Mouse (Mus musculus) lung, embryonic 14.5 days (tissue): ENCODE results near the gene Sptb. TPM values are rescaled to one million over a fixed set of nuclear protein-coding genes. Genes with fewer than 3 reads are reported as not detected.

Experiments
- ATAC-seq: fragments of 200-750 bp; cut with Nextera tagmentation; 2 replicates; pipeline ENCODE4 v1.8.0; 2017; ENCODE audit warnings: mild to moderate bottlenecking, moderate TSS enrichment, moderate library complexity; ENCODE audit not compliant: insufficient read depth
- DNase-seq: peaks from one replicate; pipeline ENCODE4 v3.0.0-alpha.2; 2015
- H3K27ac ChIP-seq: fragments of 300-500 bp; sonication (generic); 2 replicates; pipeline ENCODE4 v1.5.1; 2014; ENCODE audit warnings: low read depth, mild to moderate bottlenecking, moderate library complexity
- H3K27me3 ChIP-seq: fragments of 300-500 bp; sonication (generic); 2 replicates; pipeline ENCODE4 v1.6.1; 2014; ENCODE audit warnings: low read length, control low read depth; ENCODE audit not compliant: insufficient read depth
- H3K36me3 ChIP-seq: fragments of 300-500 bp; sonication (generic); 2 replicates; pipeline ENCODE4 v1.6.1; 2014; ENCODE audit warnings: control low read depth; ENCODE audit not compliant: insufficient read depth
- H3K4me1 ChIP-seq: fragments of 300-500 bp; sonication (generic); 2 replicates; pipeline ENCODE4 v1.6.1; 2014; ENCODE audit warnings: antibody characterized with exemption, control low read depth; ENCODE audit not compliant: insufficient read depth
- H3K4me2 ChIP-seq: fragments of 300-500 bp; sonication (generic); 2 replicates; pipeline ENCODE4 v1.6.1; 2014; ENCODE audit warnings: mild to moderate bottlenecking
- H3K4me3 ChIP-seq: fragments of 300-500 bp; sonication (generic); 2 replicates; pipeline ENCODE4 v1.5.1; 2014; ENCODE audit warnings: low read depth, low read length
- H3K9ac ChIP-seq: fragments of 300-500 bp; sonication (generic); 2 replicates; pipeline ENCODE4 v1.6.1; 2014
- H3K9me3 ChIP-seq: fragments of 300-500 bp; sonication (generic); 2 replicates; pipeline ENCODE4 v1.6.1; 2016; ENCODE audit warnings: low read depth, low read length, control low read depth
- CTCF ChIP-seq: IDR thresholded peaks from 2 replicates; pipeline ENCODE4 v1.5.1; 2016; ENCODE audit warnings: antibody characterized with exemption, low read depth
- WGBS: fragments of 180-500 bp; shearing (Covaris S2); extraction: QIAGEN DNeasy Blood & Tissue Kit; methylation state at CpG from one replicate; pipeline ENCODE4 v1.1.7; 2014; 5-methylcytosine and 5-hydroxymethylcytosine counted together
- polyA plus RNA-seq: library from polyadenylated mRNA; unstranded; fragments of >200 nt; fragmentation: Nextera tagmentation; extraction: Ambion mirVana; gene quantifications from 2 replicates; pipeline ENCODE4 v1.2.1, GENCODE M21; 2014

The Sptb gene
- polyA plus RNA-seq, 1 experiment from 2014 or later = 1.2 TPM

- H3K9me3 ChIP-seq = no peaks in the 10 kb centered on the region
- H3K27ac ChIP-seq = no peak overlapping the region
- H3K4me2 ChIP-seq = no peak overlapping the region
- WGBS = 90% methylated on average over 8 of the region's 8 CpGs
- no peaks in the 10 kb centered on the region for H3K27me3 ChIP-seq
- ATAC-seq = no peak
- peaks cover 57% of the 10 kb centered on the region for H3K36me3 ChIP-seq
- no peak overlapping the region for H3K4me3 ChIP-seq
- H3K9ac ChIP-seq = no peak overlapping the region
- DNase-seq = no peak
- TF ChIP-seq CTCF = no peak
- H3K4me1 ChIP-seq = no peaks in the 10 kb centered on the region
Observed at GRCm38 (mm10) chr12:76576806-76577205, 133.5 kb downstream of the Sptb start.

DNA sequence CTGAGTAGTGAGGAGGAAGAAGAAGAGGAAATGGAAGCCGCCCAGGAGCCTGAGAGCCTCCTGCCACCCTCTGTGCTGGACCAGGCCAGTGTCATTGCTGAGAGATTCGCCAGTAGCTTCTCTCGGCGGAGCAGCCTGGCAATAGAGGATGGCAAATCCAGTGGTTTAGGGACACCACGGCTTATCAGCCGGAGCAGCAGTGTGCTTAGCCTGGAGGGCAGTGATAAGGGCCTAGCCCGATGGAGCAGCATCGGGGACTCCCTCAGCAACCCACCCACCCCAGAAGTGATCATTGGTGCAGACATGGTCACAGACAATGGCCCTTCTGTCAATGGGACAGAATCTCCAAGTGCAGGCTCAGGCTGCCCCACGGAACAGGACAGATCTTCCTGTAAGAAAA is 134.3 kb downstream of the Sptb start:
- no peak overlapping the region for H3K4me2 ChIP-seq
- no peaks in the 10 kb centered on the region for H3K9me3 ChIP-seq
- no peaks in the 10 kb centered on the region for H3K4me1 ChIP-seq
- no peaks in the 10 kb centered on the region for H3K27me3 ChIP-seq
- TF ChIP-seq CTCF = no peak
- H3K27ac ChIP-seq = no peak overlapping the region
- H3K4me3 ChIP-seq = no peak overlapping the region
- peaks cover 57% of the 10 kb centered on the region for H3K36me3 ChIP-seq
- 92% methylated on average over 9 of the region's 9 CpGs for WGBS
- ATAC-seq (no peak), DNase-seq (no peak)
- no peak overlapping the region for H3K9ac ChIP-seq

GRCm38 (mm10) chr12:76574815-76575214 is 135.5 kb downstream of the Sptb start:
- no peak overlapping the region for H3K4me3 ChIP-seq
- DNase-seq = no peak
- H3K4me1 ChIP-seq = no peaks in the 10 kb centered on the region; the same call in 1 of the 2 replicates
- no peak for ATAC-seq
- no peak for TF ChIP-seq CTCF
- H3K27ac ChIP-seq = no peak overlapping the region
- H3K4me2 ChIP-seq = no peak overlapping the region
- H3K9ac ChIP-seq = no peak overlapping the region
- H3K9me3 ChIP-seq = no peaks in the 10 kb centered on the region
- no peaks in the 10 kb centered on the region for H3K27me3 ChIP-seq
- 89% methylated on average over 6 of the region's 6 CpGs for WGBS
- H3K36me3 ChIP-seq = peaks cover 65% of the 10 kb centered on the region

- no peaks in the 10 kb centered on the region; the same call in 1 of the 2 replicates for H3K4me1 ChIP-seq
- no peak overlapping the region for H3K9ac ChIP-seq
- H3K27me3 ChIP-seq = no peaks in the 10 kb centered on the region
- no peak overlapping the region for H3K4me2 ChIP-seq
- no peak for ATAC-seq
- WGBS = 89% methylated on average over 6 of the region's 6 CpGs
- peaks cover 53% of the 10 kb centered on the region for H3K36me3 ChIP-seq
- no peak for TF ChIP-seq CTCF
- no peak overlapping the region for H3K4me3 ChIP-seq
- no peak for DNase-seq
- H3K9me3 ChIP-seq = no peaks in the 10 kb centered on the region
- no peak overlapping the region for H3K27ac ChIP-seq
Observed at GRCm38 (mm10) chr12:76573381-76573780, 137.0 kb downstream of the Sptb start.

DNA sequence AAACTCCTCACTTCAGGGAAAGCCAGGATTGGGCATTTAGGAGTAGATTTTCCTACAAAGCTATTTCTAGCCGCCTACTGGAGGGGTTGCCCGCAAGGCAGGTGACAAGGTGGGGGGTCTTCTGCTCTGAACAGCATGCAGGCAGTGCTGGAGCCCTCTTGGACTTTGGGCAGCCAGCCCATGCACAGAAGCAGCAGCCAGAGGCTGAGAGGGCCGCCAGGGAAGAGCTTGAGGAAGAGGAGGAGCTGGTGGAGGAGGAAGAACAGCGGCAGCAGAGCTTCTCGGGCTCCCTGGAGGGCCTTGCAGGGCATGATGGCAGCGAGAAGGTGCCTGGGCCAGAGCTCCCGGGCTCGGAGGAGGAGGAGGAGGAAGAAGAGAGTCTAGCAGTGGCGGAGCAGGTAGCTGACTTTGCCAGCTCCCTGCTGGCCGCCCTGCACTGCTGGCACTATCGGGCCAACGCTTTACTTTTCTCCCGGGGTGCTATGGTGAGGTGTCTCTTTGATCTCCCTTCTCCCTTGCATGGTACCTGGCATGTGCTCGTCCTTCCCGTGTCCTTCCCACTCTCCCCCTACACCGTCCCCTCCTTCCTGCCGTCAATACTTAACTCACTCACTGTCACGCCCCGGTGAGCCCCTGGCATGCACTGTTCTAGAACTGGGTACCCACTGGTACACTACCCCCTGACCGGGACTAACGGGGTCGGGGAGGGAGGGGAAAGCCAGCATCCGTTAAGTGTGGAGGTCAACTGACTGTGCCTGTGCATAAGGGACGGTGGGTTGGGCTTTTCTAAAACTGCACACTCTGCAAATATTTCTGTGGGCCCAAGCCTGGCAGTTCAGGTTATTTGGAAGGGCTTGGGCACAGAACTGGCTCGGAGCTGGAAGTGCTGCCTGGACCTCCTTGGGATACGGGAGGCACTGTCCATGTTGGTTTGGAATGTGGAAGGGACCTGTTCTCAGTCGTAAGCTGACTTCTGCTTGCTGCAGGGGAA is 137.8 kb downstream of the Sptb start:
- H3K27ac ChIP-seq = no peak overlapping the region
- ATAC-seq (peak; percentile 41; the same call in 1 of the 2 replicates), DNase-seq (no peak)
- no peaks in the 10 kb centered on the region for H3K9me3 ChIP-seq
- TF ChIP-seq CTCF = no peak
- H3K36me3 ChIP-seq = peaks cover 44% of the 10 kb centered on the region
- no peak overlapping the region for H3K4me3 ChIP-seq
- no peak overlapping the region for H3K9ac ChIP-seq
- WGBS = 71% methylated on average over 27 of the region's 27 CpGs
- no peak overlapping the region for H3K4me2 ChIP-seq
- H3K27me3 ChIP-seq = no peaks in the 10 kb centered on the region
- H3K4me1 ChIP-seq = no peaks in the 10 kb centered on the region; the same call in 1 of the 2 replicates

DNA sequence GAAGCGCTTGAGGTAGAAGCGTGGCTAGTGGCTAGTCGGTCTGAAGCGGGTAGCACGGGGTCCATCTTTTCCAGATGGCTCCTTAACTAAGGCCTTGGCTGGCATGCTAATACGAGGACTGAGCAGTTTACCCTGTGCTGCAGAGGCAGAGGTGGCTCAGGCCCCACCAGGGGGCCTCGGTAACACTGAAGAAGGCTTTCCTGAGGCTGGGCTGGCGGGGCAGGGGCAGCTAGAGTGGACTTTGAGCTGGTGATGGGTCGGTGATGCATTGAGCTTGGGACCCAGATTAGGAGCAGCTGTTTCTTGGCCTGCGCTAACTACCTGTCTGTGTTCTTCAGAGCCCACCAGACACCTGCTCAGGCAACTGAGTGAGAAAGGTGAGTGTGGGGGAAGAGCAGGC is 139.1 kb downstream of the Sptb start:
- TF ChIP-seq CTCF = peak; percentile 24
- WGBS = 82% methylated on average over 10 of the region's 10 CpGs
- Histone ChIP-seq H3K9ac (no peak overlapping the region), H3K9me3 (no peaks in the 10 kb centered on the region), H3K4me3 (no peak overlapping the region), H3K4me2 (no peak overlapping the region), H3K36me3 (peaks cover 41% of the 10 kb centered on the region), H3K4me1 (no peaks in the 10 kb centered on the region; the same call in 1 of the 2 replicates), H3K27me3 (no peaks in the 10 kb centered on the region), H3K27ac (no peak overlapping the region)
- DNase-seq = no peak
- ATAC-seq = no peak

- ATAC-seq = no peak
- H3K9ac ChIP-seq = no peak overlapping the region
Observed at GRCm38 (mm10) chr12:76570221-76570940, 140.0 kb downstream of the Sptb start.

More at GRCm38 (mm10) chr12:76570221-76570940, 140.0 kb downstream of the Sptb start:
- H3K4me3 ChIP-seq = no peak overlapping the region
- WGBS = 59% methylated on average over 9 of the region's 9 CpGs
- H3K27me3 ChIP-seq = no peaks in the 10 kb centered on the region
- no peak overlapping the region for H3K4me2 ChIP-seq
- no peak for TF ChIP-seq CTCF
- peaks cover 41% of the 10 kb centered on the region for H3K36me3 ChIP-seq
- H3K9me3 ChIP-seq = no peaks in the 10 kb centered on the region
- peak; percentile 44 for DNase-seq
- H3K27ac ChIP-seq = no peak overlapping the region
- no peaks in the 10 kb centered on the region; the same call in 1 of the 2 replicates for H3K4me1 ChIP-seq
